Mouse (Mus musculus): ENCODE results near the gene Blvra.

GRCm38 (mm10) chr2:127145699-127146098 is 75.2 kb downstream of the Blvra start:
- no peak for TF ChIP-seq CTCF (IDR thresholded peaks at IDR 0.05; ENCODE audit: insufficient read depth, low read depth, low read length)
- TF ChIP-seq POLR2A (IDR thresholded peaks at IDR 0.05; ENCODE audit: insufficient read depth, low read depth, low read length), result no peak

All from olfactory bulb, adult 2 months (tissue).